Comparison of ENCODE assay signal across 8 mouse cellular contexts in the genomic region with DNA sequence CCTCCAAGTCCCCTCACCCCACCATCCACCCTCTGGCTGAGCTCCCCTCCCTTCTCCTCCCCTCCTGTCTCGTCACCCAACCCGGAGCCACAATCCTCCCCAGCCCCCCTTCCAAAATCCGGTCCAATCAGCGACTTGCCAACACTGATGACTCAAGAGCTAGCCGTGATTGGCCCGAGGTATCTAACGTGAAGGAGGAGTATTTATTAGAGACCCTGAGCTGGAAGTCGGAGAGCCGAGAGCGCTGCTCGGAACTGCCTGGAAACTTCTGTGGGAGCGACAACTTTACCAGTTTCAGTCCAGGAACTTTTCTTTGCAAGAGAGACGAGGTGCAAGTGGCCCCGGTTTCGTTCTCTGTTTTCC. TPM values are rescaled to one million over a fixed set of nuclear protein-coding genes. Genes with fewer than 3 reads are reported as not detected.
A peak's percentile ranks its signal among the peaks of the same experiment; 100 is the strongest.
DNase-seq lines count a peak whose midpoint lies in the region; ATAC-seq lines count a peak whose summit lies in the region.

TSS of gene Sox9 (plus strand) at position 231 of the 363 bp plus-strand sequence.

- peak within 1 kb of the TSS; percentile 63 for H3K4me3 ChIP-seq in hindbrain, embryonic 16.5 days (ENCODE audit: low read length)

- H3K9ac ChIP-seq in hindbrain, embryonic 16.5 days (ENCODE audit: low read depth, low read length), result peak within 1 kb of the TSS; percentile 73

- WGBS in hindbrain, embryonic 16.5 days, result 0% methylated on average over 15 of the region's 15 CpGs

- no peaks in the 10 kb centered on the region for H3K9me3 ChIP-seq in hindbrain, embryonic 16.5 days (ENCODE audit: control insufficient read depth, low read length)

- peak; percentile 94 for DNase-seq in adrenal gland, adult 2 months
- peak; percentile 73 to 87 for DNase-seq in cerebellum, postnatal 4 days (ENCODE audit: low spot score in 2 of 2)
- DNase-seq in gastrocnemius, adult 18-20 months (ENCODE audit: low spot score), result peak; percentile 90
- peak; percentile 64 to 80 for DNase-seq in left cerebral cortex, adult 18-20 months (ENCODE audit: low spot score in 2 of 2)
- peak; percentile 51 for DNase-seq in lung, postnatal 25 days (ENCODE audit: low spot score)
- DNase-seq in right cerebral cortex, postnatal 4 days, result peak; percentile 73
- DNase-seq in B cell, adult 2 months, result no peak

- peaks cover 6% of the 10 kb centered on the region; the same call in 1 of the 2 replicates for H3K27me3 ChIP-seq in hindbrain, embryonic 16.5 days (replicated peaks; ENCODE audit: control insufficient read depth, insufficient read depth, low read length)

- peaks cover 34% of the 10 kb centered on the region for H3K4me1 ChIP-seq in hindbrain, embryonic 16.5 days (ENCODE audit: control insufficient read depth, insufficient read depth, low read depth, low read length)

- H3K27ac ChIP-seq in hindbrain, embryonic 16.5 days (ENCODE audit: low read depth, low read length), result peak within 1 kb of the TSS; percentile 83

- H3K36me3 ChIP-seq in hindbrain, embryonic 16.5 days (ENCODE audit: control insufficient read depth, insufficient read depth, low read length), result no peaks in the 10 kb centered on the region

- peak; percentile 93 for ATAC-seq in hindbrain, embryonic 16.5 days

- peak within 1 kb of the TSS; percentile 86 for H3K4me2 ChIP-seq in hindbrain, embryonic 16.5 days (ENCODE audit: low read length)

RNA-seq across cellular contexts. Expression of gene Sox9, which starts in this region (rescaled TPM):
- 1 to 10 TPM; 2.0 to 4.2 TPM for total RNA-seq in adrenal gland, adult 2 months (2021)
- polyA plus RNA-seq in adrenal gland, adult 2 months (2012; rRNA removed), result 2.9 and 4.0 TPM in 2 replicates
- total RNA-seq in gastrocnemius, adult 18-20 months (2021), result 1 to 10 TPM; 1.6 to 2.7 TPM
- 46.1 and 53.2 TPM in 2 replicates for polyA plus RNA-seq in hindbrain, embryonic 16.5 days (2015; fragmentation: Nextera tagmentation; extraction: Ambion mirVana)
- total RNA-seq in left cerebral cortex, adult 18-20 months (2021), result 10 to 100 TPM; 22.8 to 24.2 TPM

Comparison
In these comparisons a context has a peak if more than half of its experiments do, and no peak if none do; other contexts are left out.
1. RNA of gene Sox9 (total RNA-seq): 22.8 to 24.2 TPM in left cerebral cortex, adult 18-20 months; 2.0 to 4.2 TPM in adrenal gland, adult 2 months and 1.6 to 2.7 TPM in gastrocnemius, adult 18-20 months; every median in the first group is over 4 times any median in the second.
2. DNase-seq: peak in adrenal gland, adult 2 months (single experiment), cerebellum, postnatal 4 days (2 of 2), gastrocnemius, adult 18-20 months (single experiment), left cerebral cortex, adult 18-20 months (2 of 2), lung, postnatal 25 days (single experiment) and right cerebral cortex, postnatal 4 days (single experiment); none in B cell, adult 2 months (0 of 2).